Mouse (Mus musculus) ES-E14 (cell line): ENCODE data around the gene Sgms1.

Experiments used
- CHD2 ChIP-seq: IDR thresholded peaks from 2 replicates; pipeline ENCODE4 v1.6.1; 2014; ENCODE audit warnings: mild to moderate bottlenecking, low read depth, low read length, inconsistent platforms
- HCFC1 ChIP-seq: IDR thresholded peaks from 2 replicates; pipeline ENCODE4 v1.6.1; 2012; ENCODE audit warnings: low read length, inconsistent platforms, borderline replicate concordance; ENCODE audit not compliant: insufficient read depth
- ZC3H11A ChIP-seq: IDR thresholded peaks from 2 replicates; pipeline ENCODE4 v1.6.1; 2012; ENCODE audit warnings: low read depth, mild to moderate bottlenecking, inconsistent platforms, low read length, borderline replicate concordance
- ZNF384 ChIP-seq: IDR thresholded peaks from 2 replicates; pipeline ENCODE4 v1.6.1; 2012; ENCODE audit warnings: low read depth, low read length, inconsistent platforms

DNA sequence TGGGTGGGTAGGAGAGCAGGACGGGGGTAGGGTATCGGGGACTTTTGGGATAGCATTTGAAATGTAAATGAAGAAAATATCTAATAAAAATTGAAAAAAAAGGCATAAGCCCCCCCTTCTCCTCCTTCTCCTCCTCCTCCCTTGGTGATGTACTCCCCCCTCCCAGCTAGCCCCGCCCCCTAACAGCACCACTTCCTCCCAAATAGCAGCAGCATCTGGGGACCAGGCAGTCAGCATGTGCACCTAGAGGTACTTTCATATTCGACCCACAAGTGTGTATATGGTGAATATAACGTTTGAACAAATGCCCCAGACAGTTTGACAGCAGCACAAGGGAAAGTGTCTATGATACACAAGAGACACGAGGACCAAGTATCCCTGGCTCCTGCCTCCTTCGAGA lies 17.2 kb upstream of the Sgms1 start:
- TF ChIP-seq ZC3H11A (no peak), CHD2 (no peak), HCFC1 (no peak), ZNF384 (no peak)
